ENCODE assay signal across 12 mouse cellular contexts in the genomic region with DNA sequence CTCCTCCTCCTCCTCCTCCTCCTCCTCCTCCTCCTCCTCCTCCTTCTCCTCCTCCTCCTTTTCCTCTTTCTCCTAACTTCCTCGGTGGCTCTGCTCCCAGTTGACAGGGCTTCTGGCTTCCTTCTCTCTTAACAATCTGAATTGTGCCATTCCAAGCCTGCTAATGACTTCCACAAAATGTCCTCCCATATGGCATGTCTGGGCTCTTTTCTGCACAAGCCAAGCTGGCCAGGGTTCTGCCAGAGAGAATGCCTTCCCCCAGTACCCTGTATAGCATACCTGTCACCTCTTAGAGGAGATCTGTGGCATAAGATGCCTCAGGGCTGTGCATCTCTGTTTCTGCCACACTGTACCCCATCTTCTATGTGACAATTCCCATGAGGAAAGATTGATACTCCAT.
"Had no signal": no experiment of that assay in that cellular context is flagged by ENCODE, and none has a peak within 500 bp of the region (broad histone marks: within the 10 kb centered on the region; RNA-seq: fewer than 3 reads in every experiment).

No protein-coding gene starts in this region.

- DNase-seq: kidney, adult 8-10 months; kidney, postnatal 25 days; lung, adult 2 months; lung, postnatal 36 days; right cerebral cortex, postnatal 14 days; thymus, postnatal 36 days had no signal

- H3K27me3 ChIP-seq: liver, embryonic 15.5 days; midbrain, embryonic 13.5 days had no signal

- ATAC-seq: lung, postnatal 0 days; midbrain, embryonic 13.5 days had no signal

- H3K4me3 ChIP-seq: left cerebral cortex, adult 2 months; limb, embryonic 10.5 days; liver, embryonic 15.5 days; midbrain, embryonic 13.5 days had no signal

- H3K4me2 ChIP-seq: liver, embryonic 11.5 days; liver, embryonic 15.5 days; midbrain, embryonic 13.5 days had no signal

- H3K9me3 ChIP-seq: limb, embryonic 10.5 days; liver, embryonic 15.5 days; midbrain, embryonic 13.5 days had no signal

- H3K9ac ChIP-seq: liver, embryonic 15.5 days; midbrain, embryonic 13.5 days had no signal

- H3K36me3 ChIP-seq: limb, embryonic 10.5 days; liver, embryonic 15.5 days; midbrain, embryonic 13.5 days had no signal

- H3K4me1 ChIP-seq: limb, embryonic 10.5 days; liver, embryonic 15.5 days; midbrain, embryonic 13.5 days had no signal

- H3K27ac ChIP-seq: left cerebral cortex, adult 2 months; limb, embryonic 10.5 days; liver, embryonic 15.5 days; midbrain, embryonic 13.5 days had no signal
